Mouse (Mus musculus) liver, embryonic 14.5 days (tissue): ENCODE results near the gene Carmil2.

Experiments used
- CTCF ChIP-seq: IDR thresholded peaks from 2 replicates; pipeline ENCODE4 v1.5.1; 2016; ENCODE audit warnings: antibody characterized with exemption, low read depth, control low read depth
- EP300 ChIP-seq: IDR thresholded peaks from 2 replicates; pipeline ENCODE4 v1.6.1; 2016; ENCODE audit warnings: antibody characterized with exemption, low read depth

GRCm38 (mm10) chr8:105739216-105739615, 53.1 kb downstream of the Carmil2 start:
- TF ChIP-seq CTCF: no peak
- no peak for TF ChIP-seq EP300
